Mouse (Mus musculus): ENCODE results near the gene Acsl6. TPM values are rescaled to one million over a fixed set of nuclear protein-coding genes. Genes with fewer than 3 reads are reported as not detected.

Acsl6 gene
- total and polyA plus RNA-seq, 3 experiments, result 2.8 to 7.9 TPM; not detected in 1

DNA sequence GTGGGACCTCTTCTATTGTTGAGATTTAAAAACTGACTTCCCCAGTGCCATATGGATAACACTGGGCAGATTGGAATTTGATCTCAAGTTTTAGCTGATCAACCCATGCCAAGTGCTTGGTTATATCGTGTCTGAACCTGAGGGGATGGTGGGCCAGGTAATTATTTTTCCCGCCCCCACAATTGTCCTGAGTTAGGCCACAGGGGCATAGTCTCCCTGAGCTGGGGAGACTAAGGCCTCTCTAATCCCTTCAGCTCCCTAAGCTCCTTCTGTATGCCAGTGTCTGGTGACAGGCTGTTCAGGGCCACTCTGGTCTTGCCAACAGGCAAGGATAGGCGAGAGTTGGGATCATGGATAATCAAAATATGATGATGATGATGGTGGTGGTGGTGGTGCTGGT, 1.7 kb downstream of the Acsl6 start:
- Histone ChIP-seq H3K9ac (ENCODE audit: control insufficient read depth, low read depth, low read length, poor library complexity, severe bottlenecking) (no peak overlapping the region), H3K27ac (ENCODE audit: control insufficient read depth, low read depth, low read length) (no peak overlapping the region), H3K4me3 (ENCODE audit: control insufficient read depth in 1 of 2, insufficient read depth in 1 of 2, low read depth in 2 of 2, low read length in 2 of 2) (no peak overlapping the region), H3K79me2 (ENCODE audit: control insufficient read depth, insufficient read depth, low read length, poor library complexity) (no peaks in the 10 kb centered on the region), H3K27me3 (ENCODE audit: control insufficient read depth in 1 of 2, insufficient read depth in 2 of 2, low read length in 2 of 2) (peaks cover 0 to 7% of the 10 kb centered on the region in 2 experiments; a peak in 1 of 4 replicates), H3K9me3 (replicated peaks; ENCODE audit: insufficient read depth, low read length) (no peaks in the 10 kb centered on the region), H3K4me1 (ENCODE audit: control insufficient read depth in 1 of 2, insufficient read depth in 2 of 2, low read length in 2 of 2) (0 out of 4 replicates have a peak, but pooled peaks cover 0 to 3% of the 10 kb centered on the region in 2 experiments), H3K36me3 (ENCODE audit: control insufficient read depth in 1 of 2, insufficient read depth in 2 of 2, low read length in 2 of 2) (no peaks in the 10 kb centered on the region)
- no peak for DNase-seq (ENCODE audit: low read depth, low spot score)
- TF ChIP-seq CTCF (IDR thresholded peaks at IDR 0.05 in 2 of 3, conservative IDR thresholded peaks at IDR 0.05 in 1 of 3; ENCODE audit: control insufficient read depth in 1 of 3, insufficient read depth in 1 of 3, low read depth in 2 of 3, low read length in 3 of 3, poor library complexity in 1 of 3, severe bottlenecking in 1 of 3) (no peak), POLR2AphosphoS2 (IDR thresholded peaks at IDR 0.05; ENCODE audit: low read length) (no peak), GABPA (IDR thresholded peaks at IDR 0.05; ENCODE audit: low read depth, low read length) (no peak), MYC (IDR thresholded peaks at IDR 0.05; ENCODE audit: low read depth, low read length) (no peak), SIN3A (IDR thresholded peaks at IDR 0.05; ENCODE audit: low read length) (no peak), HCFC1 (IDR thresholded peaks at IDR 0.05; ENCODE audit: low read depth, low read length) (no peak), POLR2A (IDR thresholded peaks at IDR 0.05; ENCODE audit: control insufficient read depth in 1 of 2, insufficient read depth in 1 of 2, low read depth in 1 of 2, low read length in 2 of 2, poor library complexity in 1 of 2) (no peak), CHD2 (IDR thresholded peaks at IDR 0.05; ENCODE audit: low read length) (no peak), MAZ (IDR thresholded peaks at IDR 0.05; ENCODE audit: low read depth, low read length) (no peak), MEF2A (IDR thresholded peaks at IDR 0.05; ENCODE audit: extremely low read depth, insufficient replicate concordance, low read depth, low read length, poor library complexity, severe bottlenecking) (no peak), TCF12 (IDR thresholded peaks at IDR 0.05; ENCODE audit: low read depth, low read length) (no peak), SMC3 (IDR thresholded peaks at IDR 0.05; ENCODE audit: low read depth, low read length) (no peak), E2F4 (IDR thresholded peaks at IDR 0.05; ENCODE audit: borderline replicate concordance, low read depth, low read length) (no peak)

- Histone ChIP-seq H3K79me2 (ENCODE audit: control insufficient read depth, insufficient read depth, low read length, poor library complexity) (no peaks in the 10 kb centered on the region), H3K9ac (ENCODE audit: control insufficient read depth, low read depth, low read length, poor library complexity, severe bottlenecking) (no peak overlapping the region), H3K4me1 (ENCODE audit: control insufficient read depth in 1 of 2, insufficient read depth in 2 of 2, low read length in 2 of 2) (peaks cover under 1 to 4% of the 10 kb centered on the region in 2 experiments; a peak in 2 of 4 replicates), H3K36me3 (ENCODE audit: control insufficient read depth in 1 of 2, insufficient read depth in 2 of 2, low read length in 2 of 2) (no peaks in the 10 kb centered on the region), H3K27ac (ENCODE audit: control insufficient read depth, low read depth, low read length) (no peak overlapping the region), H3K9me3 (replicated peaks; ENCODE audit: insufficient read depth, low read length) (no peaks in the 10 kb centered on the region), H3K4me3 (ENCODE audit: control insufficient read depth in 1 of 2, insufficient read depth in 1 of 2, low read depth in 2 of 2, low read length in 2 of 2) (no peak overlapping the region), H3K27me3 (ENCODE audit: control insufficient read depth in 1 of 2, insufficient read depth in 2 of 2, low read length in 2 of 2) (peaks cover 0 to 7% of the 10 kb centered on the region in 2 experiments; a peak in 1 of 4 replicates)
- DNase-seq (ENCODE audit: low read depth, low spot score), result peak; percentile 73
- TF ChIP-seq SMC3 (IDR thresholded peaks at IDR 0.05; ENCODE audit: low read depth, low read length), result peak; percentile 99
- TF ChIP-seq SIN3A (IDR thresholded peaks at IDR 0.05; ENCODE audit: low read length), result no peak
- peak; percentile 33; the same call in 1 of the 2 replicates for TF ChIP-seq ELF1 (IDR thresholded peaks at IDR 0.05; ENCODE audit: low read depth, low read length)
- no peak for TF ChIP-seq JUND (IDR thresholded peaks at IDR 0.05; ENCODE audit: low read depth, low read length)
- TF ChIP-seq ZC3H11A (IDR thresholded peaks at IDR 0.05; ENCODE audit: low read depth, low read length), result peak; percentile 93
- TF ChIP-seq RAD21 (IDR thresholded peaks at IDR 0.05; ENCODE audit: low read depth, low read length), result peak; percentile 94
- no peak for TF ChIP-seq POLR2AphosphoS5 (IDR thresholded peaks at IDR 0.05; ENCODE audit: borderline replicate concordance, low read depth, low read length)
- peak; percentile 59 to 96 (median 87) for TF ChIP-seq CTCF (IDR thresholded peaks at IDR 0.05 in 2 of 3, conservative IDR thresholded peaks at IDR 0.05 in 1 of 3; ENCODE audit: control insufficient read depth in 1 of 3, insufficient read depth in 1 of 3, low read depth in 2 of 3, low read length in 3 of 3, poor library complexity in 1 of 3, severe bottlenecking in 1 of 3)
- TF ChIP-seq ZNF384 (IDR thresholded peaks at IDR 0.05; ENCODE audit: low read depth, low read length), result peak; percentile 69; the same call in 1 of the 2 replicates
These were observed 3.7 kb downstream of the Acsl6 start for GRCm38 (mm10) chr11:54307139-54307816.
